Mouse (Mus musculus): Measurements from ENCODE around the gene Ube2l3.
"Not testable (repeated sequence)": the region's sequence is repeated elsewhere in the genome, so short reads cannot be mapped to it uniquely, and the experiment has no call there.

Gene Ube2l3

DNA sequence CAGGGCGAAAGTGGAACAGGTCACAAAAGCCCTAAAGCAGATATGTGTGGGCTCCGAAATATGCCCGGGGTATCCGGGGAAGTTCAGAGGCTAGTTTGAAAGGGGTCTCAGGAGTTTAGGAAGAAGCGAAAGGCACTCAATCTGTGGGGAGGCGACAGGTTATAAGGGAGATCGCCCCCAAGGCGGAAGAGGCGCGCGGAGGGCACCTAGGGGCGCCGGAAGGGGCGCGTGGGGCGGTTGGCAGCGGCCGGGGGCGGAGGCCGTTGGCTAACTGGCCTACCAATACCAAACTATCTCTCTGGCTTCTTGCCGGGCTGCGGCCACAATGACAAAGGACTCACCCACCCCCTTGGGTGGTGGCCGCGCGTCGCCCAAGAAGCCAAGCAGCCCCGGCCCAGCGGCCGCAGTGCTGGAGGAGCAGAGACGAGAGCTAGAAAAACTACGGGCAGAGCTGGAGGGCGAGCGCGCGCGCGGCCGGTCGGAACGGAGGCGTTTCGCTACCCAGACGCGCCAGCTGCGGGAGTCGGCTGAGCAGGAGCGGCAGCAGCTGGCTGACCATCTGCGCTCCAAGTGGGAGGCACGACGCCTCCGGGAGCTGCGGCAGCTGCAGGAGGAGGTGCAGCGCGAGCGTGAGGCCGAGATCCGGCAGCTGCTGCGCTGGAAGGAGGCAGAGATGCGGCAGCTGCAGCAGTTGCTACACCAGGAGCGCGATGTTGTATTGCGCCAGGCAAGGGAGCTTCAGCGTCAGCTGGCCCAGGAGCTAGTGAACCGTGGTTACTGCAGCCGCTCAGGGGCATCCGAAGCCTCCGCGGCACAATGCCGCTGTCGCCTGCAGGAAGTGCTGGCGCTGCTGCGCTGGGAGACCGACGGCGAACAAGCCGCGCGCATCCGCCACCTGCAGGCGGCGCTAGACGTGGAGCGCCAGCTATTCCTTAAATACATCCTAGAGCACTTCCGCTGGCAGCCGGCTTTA, 6.2 kb upstream of the Ube2l3 start, which contains the start of gene Rimbp3:
Gene Rimbp3, plus strand, starts transcription at position 215 of the 973 bp plus-strand sequence.
- DNase-seq = peak; percentile 83 to 93

DNA sequence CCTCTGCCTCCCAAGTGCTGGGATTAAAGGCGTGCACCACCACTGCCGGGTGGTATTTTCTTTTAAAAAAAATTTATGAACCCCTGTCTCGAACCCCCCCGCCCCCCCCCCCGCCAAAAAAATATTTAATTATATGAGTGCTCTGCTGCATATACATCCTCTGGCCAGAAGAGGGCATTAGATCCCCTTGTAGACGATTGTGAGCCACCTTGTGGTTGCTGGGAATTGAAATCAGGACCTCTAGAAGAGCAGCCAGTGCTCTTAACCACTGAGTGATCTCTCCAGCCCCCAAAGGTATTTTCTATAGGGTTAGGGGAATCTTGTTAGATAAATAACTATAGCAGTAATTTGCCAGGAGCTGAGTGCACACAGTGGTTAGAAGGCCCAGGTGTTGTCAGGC, 2.5 kb upstream of the Ube2l3 start:
- DNase-seq = peak; percentile 51 to 64

DNA sequence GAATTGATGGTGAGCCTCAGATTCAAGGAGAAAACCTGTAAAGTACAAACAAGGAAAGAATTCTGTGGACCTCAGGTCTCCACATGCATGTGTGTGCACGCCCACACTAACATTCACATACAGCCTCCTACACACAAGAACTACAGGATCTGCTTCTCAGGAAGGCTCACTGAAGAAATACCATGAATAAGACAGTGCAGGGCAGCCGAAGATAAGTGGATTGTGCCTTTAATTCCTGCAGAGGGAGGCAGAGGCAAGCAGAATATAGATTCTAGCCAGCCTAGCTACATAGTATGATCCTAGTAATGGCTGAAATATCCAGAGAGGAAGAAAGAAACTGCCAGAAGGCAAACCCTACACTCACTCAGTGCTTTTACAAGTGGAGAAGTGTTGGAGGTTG, 472 bp downstream of the Ube2l3 start:
- no peak for DNase-seq

DNA sequence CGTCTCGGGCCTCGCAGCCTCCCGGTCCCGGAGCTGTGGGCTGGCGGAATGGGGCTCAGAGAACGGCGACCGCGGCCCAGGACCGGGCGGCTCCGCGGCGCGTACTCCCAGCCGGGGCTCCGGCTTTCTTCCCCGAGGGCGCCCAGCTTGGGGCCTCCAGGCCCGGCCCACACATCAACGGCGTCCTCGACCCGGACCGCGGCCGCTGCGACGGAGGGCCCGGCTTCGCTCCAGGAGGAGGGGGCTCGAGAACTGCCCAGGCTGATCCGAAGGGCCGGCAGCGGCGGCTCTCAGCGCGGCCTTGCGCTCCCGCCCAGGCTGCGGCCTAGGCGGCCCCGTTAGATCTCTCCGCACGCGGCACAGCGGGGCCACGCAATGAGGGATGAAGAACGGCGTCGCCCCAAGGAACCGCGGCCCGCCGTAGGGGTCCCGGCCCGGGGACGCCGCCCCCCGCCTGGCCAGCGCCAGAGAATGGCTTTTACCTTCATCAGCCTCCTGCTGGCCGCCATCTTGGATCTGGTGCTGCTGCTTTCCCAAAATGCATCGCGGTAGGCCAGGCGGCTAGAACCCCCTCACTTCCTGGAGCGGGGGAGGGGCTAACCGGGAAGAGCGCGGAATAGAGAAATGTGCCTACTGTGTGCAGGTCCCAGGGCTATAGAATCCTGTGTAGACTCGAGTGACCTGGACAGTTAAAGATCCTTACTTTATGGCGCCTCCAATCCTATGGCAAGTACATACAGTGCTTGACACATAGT, 1.3 kb downstream of the Ube2l3 start:
- peak; percentile 83 to 92 for DNase-seq

DNA sequence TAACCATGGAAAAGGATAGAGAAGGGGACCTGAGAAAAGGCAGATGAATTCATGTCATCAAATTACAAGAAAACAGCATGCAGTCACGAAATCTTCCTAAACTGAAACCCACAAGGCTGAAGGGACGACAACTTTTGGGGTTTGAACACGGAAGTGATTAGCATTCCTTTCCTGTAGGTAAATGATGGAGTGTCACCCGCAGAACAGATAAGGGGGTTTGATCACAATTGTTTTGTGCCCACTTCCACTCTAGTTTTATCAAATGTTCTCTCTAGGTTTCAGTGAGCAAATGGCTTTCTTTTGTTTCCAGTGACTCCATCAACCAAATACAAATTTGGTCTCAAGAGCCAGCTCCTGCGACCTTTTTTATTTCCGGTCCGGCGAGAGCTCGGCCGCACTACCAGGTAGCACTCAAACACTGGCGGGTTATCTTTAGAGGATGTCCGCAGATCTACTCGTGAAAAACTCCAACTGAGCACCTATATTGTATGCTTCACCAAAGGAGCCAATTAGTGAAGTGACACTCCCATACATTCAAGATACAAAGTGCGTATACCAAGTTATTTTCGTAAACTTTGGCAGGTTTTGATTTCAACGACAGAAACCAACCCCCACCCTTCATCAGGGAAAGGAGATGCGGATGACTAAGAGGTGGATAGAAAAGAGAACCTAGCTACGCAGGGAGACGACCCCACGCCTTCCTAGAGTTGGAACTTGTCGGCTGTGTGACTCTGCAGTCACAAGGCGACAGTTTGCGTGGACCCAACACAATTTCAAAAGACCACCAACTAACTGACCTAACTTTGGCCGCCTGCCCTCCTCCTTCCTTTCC, 2.1 kb downstream of the Ube2l3 start:
- DNase-seq = no peak

DNA sequence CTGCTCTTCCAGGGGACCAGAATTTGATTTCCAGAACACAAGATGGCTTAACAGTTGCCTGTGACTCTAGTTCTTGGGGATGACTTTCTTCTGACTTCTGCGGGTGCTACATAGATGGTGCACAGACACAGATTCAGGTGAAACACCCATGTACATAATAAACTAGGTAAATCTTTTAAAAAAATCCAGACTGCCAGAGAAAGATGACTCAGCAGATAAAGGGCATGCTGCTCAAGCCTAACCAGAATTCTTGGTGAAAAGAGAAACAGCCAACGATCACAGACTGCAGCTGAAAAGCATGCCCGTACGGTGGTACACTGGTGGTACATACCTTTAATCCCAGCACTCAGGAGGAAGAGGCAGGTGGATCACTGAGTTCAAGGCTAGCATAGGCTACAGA, 8.6 kb downstream of the Ube2l3 start:
- no peak for DNase-seq

DNA sequence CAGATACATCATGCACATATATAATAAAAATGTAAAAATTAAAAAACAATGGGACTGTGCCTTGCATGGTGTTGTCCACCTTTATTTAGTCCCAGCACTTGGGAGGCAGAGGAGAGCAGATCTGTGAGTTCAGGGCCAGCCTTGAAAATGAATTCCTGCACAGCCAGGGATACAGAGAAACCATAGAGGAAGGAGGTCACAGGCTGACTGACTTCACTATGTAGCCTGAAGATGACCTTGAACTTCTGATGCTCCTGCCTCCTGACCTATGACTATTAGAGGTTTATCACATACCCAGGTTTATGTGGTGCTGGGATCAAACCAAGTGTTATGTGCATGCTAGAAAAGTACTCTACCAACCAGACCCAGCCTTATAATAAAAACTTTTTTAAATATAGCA, 17.0 kb downstream of the Ube2l3 start:
- DNase-seq = no peak

DNA sequence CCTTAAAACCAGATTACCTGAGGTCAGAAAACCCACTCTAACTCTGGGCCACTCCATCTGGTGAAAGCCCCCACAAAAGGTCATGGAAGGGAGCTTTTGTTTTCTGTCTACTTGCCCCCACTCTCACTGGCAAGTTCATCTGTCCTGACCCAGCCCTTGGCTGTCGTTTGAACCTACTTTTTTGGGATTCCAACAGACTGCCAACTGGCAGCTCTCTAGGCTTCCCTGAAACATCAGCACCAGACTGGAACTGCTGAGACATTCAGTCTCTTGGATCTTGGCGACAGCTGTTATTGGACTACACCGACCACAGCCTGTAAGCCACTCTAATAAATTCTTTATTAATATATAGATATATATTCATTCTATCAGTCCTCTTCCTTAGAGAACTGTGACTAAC, 19.4 kb downstream of the Ube2l3 start:
- no peak for DNase-seq

DNA sequence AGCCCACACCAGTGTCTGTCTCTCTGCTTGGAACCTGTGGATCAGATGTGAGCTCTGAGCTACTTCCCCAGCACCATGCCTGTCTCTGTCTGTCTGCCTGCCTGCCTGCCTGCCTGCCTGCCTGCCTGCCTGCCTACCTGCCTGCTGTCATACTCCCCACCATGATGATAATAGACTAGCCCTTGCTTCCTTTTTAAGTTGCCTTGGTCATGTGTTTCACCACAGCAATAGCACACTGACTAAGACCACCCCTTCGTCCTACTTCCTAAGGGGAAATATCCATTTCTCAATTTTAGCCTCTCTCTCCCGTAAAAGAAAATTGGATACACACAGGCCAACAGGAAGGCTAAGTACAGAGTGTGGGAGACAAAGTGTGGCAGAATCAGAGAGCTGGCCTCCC, 20.3 kb downstream of the Ube2l3 start:
- no peak for DNase-seq

DNA sequence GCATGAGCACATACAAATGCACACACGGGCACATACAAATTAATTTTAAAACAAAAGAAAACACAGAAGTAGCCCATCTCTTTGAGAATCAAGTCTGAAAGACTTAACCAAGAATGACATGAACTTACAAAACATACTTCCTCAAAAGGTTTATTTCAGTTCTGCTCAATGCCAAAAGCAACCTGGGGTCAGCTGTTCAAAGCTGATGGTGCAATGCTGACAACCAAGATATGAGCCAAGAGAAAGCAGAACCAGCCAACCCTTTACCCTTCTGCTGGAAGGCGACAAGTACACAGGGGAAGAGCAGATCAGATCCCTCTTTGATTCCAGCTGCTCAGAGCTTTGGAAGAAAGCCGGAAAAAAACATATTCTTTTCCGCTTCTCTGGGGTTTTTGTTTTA, 21.1 kb downstream of the Ube2l3 start:
- DNase-seq = peak in 1 of 2 experiments; percentile 16

DNA sequence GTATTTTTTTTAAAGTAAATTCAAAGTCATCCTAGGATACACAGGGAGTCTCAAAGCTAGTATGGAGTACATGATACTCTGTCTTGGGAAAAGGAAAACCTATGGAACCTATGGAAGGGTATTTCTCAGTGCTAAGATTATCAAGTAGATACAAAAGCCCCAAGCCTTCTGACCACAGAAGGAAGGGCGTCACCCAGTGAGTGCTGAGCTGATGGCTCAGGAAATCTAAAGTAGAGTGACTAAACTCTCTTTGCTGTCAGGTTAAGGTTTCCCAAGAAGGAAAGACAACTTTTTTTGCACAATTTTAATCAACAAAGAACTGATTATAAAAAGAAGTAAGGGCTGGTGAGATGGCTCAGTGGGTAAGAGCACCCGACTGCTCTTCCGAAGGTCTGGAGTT, 22.7 kb downstream of the Ube2l3 start:
- DNase-seq = no peak

DNA sequence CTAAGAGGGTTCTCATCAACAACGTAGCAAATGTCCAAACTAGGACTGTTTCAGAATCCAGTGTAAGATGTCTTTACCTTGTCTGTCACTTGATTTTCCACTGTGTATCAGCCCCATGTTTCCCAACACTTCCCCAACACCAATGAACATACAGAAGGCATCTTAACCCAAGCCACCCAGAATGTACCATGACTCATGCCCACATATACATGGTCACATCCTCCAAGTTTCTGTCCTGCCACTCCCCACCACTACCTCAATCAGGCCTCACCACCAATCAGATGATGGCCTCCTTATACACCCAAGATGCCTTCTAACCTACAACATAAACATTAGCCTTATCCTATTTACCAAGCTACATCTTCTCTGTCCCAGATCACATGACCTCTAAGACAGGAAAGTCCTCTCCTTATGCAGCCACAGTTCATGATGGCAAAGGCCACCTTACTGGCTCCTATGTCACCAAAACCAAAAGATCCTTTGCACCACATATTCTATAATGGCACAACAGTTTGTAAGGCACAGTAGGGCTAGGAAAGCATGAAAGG, 24.8 kb downstream of the Ube2l3 start:
- no peak for DNase-seq

DNA sequence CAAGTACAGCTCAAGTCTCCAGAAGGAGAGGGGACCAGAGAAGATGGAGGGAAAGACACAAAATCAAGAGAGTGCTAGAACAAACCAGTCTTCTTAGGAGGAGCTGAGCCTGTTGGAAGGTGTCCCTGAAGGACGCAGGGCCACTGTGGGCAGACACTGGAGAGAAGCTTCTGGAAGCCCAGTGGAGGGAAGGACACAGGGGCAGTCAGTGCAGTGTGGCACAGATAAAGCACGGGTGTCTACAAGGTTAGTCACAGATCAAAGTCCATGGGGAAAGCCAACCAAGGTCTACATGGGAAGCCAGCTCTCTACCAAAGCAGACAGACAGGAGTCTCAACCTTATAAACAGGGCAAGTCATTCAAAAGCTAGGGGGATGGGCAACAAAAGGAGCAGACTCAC, 26.7 kb downstream of the Ube2l3 start:
- no peak for DNase-seq

DNA sequence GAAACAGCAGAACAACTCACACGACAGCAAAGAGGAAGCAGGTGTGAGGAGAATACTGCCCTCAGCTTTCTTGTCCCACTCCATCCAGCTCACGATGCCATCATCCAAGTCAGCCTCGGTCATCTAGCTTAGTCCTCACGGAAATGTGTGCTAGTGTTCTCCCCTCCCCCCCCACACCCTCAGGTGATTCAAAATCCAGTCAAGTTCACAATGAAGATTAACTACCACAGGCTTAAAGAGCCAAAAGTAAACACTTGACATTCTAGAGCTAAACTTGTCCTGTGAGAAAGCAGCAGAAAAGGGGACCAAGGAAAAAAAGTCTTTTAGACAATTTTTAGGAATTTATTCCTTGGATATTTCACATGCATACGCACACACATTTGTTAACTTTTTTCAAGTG, 34.4 kb downstream of the Ube2l3 start:
- no peak for DNase-seq

DNA sequence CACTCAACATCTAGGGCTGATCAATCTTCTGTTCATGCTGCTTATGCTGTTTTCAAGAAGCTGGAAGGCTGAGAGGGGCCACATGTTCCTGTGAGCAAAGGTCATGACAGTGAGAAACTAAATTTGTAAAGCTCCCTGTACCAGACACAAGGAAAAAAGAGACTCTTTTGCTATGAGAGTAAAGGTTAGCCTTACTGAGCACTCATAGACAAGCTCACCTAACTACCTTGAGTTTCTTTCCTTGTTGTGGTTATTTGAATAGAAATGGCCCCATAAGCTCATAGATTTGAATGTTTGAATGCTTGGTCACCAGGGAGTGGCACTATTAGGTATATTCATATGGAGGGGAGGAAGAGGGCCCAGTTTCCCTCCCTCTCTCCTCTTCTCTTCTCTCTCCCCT, 35.3 kb downstream of the Ube2l3 start:
- peak; percentile 23 to 29 for DNase-seq

DNA sequence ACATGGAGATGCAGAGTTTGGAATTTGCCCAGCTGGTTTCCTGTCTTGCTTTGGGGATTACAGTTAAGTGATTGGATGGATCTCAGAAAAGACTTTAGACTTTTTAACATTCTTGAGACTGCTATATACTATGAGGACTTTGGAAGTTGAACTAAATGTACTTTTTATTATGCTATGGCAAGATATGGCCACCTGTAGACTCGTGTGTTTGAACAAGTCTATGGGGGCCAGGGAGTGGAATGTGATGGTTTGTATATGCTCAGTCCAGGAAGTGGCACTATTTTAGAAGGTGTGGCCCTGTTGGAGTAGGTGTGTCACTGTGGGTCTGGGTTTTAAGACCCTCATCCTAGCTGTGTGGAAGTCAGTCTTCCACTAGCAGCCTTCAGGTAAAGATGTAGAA, 37.0 kb downstream of the Ube2l3 start:
- not testable (repeated sequence) for DNase-seq

DNA sequence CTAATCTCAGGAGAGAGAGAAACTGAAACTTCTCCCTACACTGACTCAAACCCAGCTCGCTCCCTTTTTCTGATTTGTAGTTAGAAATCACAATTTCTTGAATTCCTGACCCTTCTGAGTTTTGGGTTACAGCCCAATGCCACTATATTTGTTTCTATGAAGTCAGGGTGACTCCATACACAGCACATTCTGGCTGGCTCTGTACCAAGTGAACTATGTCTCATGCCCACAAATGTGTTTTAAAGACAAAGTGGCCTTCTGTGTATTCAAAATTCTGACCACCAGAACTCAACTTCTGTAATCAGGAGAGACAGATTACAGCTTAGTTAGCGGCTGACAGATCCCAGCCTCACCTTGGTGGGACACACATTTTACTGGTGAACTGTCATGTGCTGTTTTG, 48.1 kb downstream of the Ube2l3 start:
- DNase-seq = peak; percentile 24

DNA sequence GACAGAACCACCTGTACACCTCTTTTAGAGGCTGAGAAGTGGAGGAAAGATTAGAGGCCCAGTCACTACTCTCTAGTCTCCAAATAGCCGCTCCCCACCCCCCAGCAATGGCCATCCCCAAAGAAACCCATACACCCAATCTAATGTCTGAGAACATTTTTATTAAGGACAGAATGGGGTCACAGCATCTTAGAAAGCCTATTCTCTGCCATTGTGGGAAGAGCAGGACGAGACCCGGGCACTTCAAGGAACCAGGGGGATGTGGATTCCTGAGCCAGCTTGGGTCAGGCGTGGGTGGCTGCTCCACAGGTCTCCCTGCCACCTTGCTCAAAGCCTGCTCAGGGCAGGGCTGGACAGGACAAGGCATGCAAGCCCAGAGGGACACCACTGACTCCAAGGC, 50.6 kb downstream of the Ube2l3 start:
- no peak for DNase-seq

DNA sequence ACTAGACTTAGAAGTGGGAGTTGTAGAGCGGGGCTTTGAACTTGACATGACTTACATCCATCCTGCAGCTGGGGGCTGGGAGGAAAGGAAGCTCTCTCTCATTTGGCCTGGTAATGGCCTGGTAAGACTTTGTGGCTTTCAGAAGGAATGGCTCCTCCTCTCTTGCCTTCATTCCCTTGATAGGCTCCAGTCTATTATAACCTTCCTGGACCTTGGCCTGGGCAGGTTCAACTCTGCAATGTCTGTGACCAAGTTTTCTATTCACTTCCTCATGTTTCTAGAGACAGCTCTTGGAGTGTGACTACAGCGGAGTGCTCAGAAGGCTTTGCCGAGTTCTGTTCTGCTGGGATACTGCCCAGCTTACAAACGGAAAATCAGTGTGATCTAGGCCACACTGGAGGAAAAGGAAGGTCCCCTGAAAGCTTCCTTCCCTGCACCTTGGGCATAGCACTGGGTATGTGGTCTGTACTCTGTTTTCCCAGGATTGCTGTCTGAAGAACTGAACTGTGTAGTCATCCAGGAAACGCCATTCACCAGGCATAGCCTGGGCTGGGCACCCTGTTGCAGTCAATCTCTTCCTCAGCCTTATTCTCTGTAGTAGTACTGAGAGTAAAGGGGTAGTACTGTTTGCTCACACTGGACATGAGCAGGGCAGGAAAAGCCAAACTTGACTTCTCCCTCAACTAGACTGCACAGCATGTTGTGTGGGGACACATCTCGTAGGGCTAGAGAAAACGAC, 51.8 kb downstream of the Ube2l3 start:
- DNase-seq = peak; percentile 51 to 53

DNA sequence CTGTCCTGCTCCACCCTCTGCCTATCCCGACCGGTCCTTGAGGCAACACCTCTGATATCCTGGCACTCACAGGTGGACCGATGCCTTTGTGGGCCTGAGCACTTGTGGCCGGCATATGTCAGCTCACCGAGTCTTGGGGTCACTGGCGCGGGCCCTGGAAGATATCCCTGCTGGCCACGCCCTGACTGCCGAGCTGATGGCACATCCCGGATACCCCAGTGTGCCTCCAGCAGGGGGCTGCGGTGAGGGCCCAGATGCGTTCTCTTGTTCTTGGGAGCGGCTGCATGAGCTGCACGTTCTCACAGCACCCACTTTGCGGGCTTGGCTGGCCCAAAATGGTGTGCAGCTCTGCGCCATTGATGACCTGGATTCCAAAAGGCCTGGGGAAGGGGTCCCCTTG, 54.4 kb downstream of the Ube2l3 start:
- peak in 1 of 2 experiments; percentile 21 for DNase-seq

DNA sequence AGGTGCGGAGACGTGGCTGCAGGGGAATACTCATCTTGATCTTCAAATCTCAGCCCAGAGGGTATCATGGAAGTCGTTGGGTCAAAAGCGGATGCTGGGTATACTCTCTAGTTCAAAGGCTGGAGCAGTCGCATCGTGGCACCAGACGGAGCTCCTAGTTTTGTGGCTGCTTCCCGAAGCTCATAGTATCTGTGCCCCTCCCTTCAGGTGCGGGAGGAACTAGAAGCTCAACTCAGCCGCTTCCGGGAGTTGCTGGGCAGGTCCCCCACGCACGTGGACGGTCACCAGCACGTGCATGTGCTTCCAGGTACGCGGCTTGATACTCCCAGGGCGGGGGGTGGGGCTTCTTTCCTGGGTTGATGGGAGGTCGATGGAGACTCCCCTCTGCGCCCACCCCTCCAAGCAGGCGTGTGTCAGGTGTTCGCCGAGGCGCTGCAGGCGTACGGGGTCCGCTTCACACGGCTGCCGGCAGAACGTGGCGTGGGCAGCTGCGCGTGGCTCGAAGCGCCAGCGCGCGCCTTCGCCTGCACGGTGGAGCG, 55.0 kb downstream of the Ube2l3 start:
- peak; percentile 23 to 36 for DNase-seq

Measured in kidney, postnatal 36 days (tissue).